Mouse (Mus musculus): ENCODE data around the gene Ing4.

DNA sequence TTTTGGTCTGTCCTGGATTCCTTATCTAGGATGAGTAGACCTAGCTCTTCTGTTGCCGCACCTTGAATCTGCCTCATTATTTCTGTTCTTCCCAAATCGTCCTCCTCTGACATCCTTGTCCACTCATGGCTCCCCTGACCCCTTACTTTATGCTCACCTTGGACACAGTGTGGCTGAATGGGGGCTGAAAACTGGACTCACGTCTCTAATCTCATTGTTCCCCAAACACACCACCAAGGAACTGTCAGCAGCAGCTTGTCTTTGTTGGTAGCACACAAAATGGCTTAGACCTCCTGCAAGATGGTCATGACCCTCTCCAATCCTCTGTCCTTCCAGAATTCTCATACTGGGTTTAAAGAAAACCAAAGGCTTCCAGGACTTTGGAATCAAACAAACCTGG is 48.4 kb downstream of the Ing4 start:
- TF ChIP-seq CTCF (IDR thresholded peaks at IDR 0.05; ENCODE audit: extremely low read depth, insufficient read depth, insufficient read length, insufficient replicate concordance) (no peak), POLR2A (IDR thresholded peaks at IDR 0.05; ENCODE audit: low read depth, low read length) (no peak)

All from spleen, adult 2 months (tissue).